Mouse (Mus musculus) forebrain, embryonic 13.5 days (tissue): Measurements from ENCODE around the gene Bdkrb2. TPM values are rescaled to one million over a fixed set of nuclear protein-coding genes. Genes with fewer than 3 reads are reported as not detected.

ENCODE experiments used
- ATAC-seq: fragments of 200-750 bp; cut with Nextera tagmentation; 2 replicates; pipeline ENCODE4 v1.8.0; 2017
- H3K27ac ChIP-seq: fragments of 300-500 bp; sonication (generic); 2 replicates; pipeline ENCODE4 v1.5.1; 2015; ENCODE audit warnings: inconsistent platforms, mild to moderate bottlenecking, moderate library complexity
- H3K27me3 ChIP-seq: fragments of 300-500 bp; sonication (generic); 2 replicates; pipeline ENCODE4 v1.6.1; 2015; ENCODE audit warnings: mild to moderate bottlenecking, inconsistent platforms
- H3K36me3 ChIP-seq: fragments of 300-500 bp; sonication (generic); 2 replicates; pipeline ENCODE4 v1.6.1; 2015; ENCODE audit warnings: mild to moderate bottlenecking, inconsistent platforms; ENCODE audit not compliant: poor library complexity, severe bottlenecking
- H3K4me1 ChIP-seq: fragments of 300-500 bp; sonication (generic); 2 replicates; pipeline ENCODE4 v1.6.1; 2015; ENCODE audit warnings: inconsistent platforms
- H3K4me2 ChIP-seq: fragments of 300-500 bp; sonication (generic); 2 replicates; pipeline ENCODE4 v1.6.1; 2015; ENCODE audit warnings: inconsistent platforms, mild to moderate bottlenecking, moderate library complexity
- H3K4me3 ChIP-seq: fragments of 300-500 bp; sonication (generic); 2 replicates; pipeline ENCODE4 v1.5.1; 2015; ENCODE audit warnings: mild to moderate bottlenecking, inconsistent platforms
- H3K9ac ChIP-seq: fragments of 300-500 bp; sonication (generic); 2 replicates; pipeline ENCODE4 v1.6.1; 2015; ENCODE audit warnings: mild to moderate bottlenecking, inconsistent platforms
- H3K9me3 ChIP-seq: fragments of 300-500 bp; sonication (generic); replicated peaks from 2 replicates; pipeline ENCODE4 v1.6.1; 2016; ENCODE audit warnings: inconsistent platforms
- WGBS: fragments of 180-500 bp; shearing (Covaris S2); methylation state at CpG from one replicate; pipeline ENCODE4 v1.1.7; 2015; 5-methylcytosine and 5-hydroxymethylcytosine counted together
- polyA plus RNA-seq: library from polyadenylated mRNA; unstranded; fragments of >200 nt; fragmentation: Nextera tagmentation; extraction: Ambion mirVana; gene quantifications from 2 replicates; pipeline ENCODE4 v1.2.1, GENCODE M21; 2015

Gene Bdkrb2
- 0.21 and 0.29 TPM in 2 replicates for polyA plus RNA-seq

- Histone ChIP-seq H3K4me1 (peaks cover 17% of the 10 kb centered on the region), H3K4me2 (peak within 1 kb of the TSS; percentile 66), H3K27me3 (peaks cover 46% of the 10 kb centered on the region), H3K36me3 (no peaks in the 10 kb centered on the region), H3K9me3 (peaks cover 5% of the 10 kb centered on the region), H3K9ac (peak within 1 kb of the TSS; percentile 53), H3K4me3 (peak within 1 kb of the TSS; percentile 33), H3K27ac (no peak within 1 kb of the TSS)
- WGBS, result 1% methylated on average over 25 of the region's 25 CpGs
- ATAC-seq, result peak; percentile 41; the same call in 1 of the 2 replicates
Measured at GRCm38 (mm10) chr12:105562936-105563680, at the start of gene Bdkrb2. Gene Bdkrb2, plus strand, starts transcription at chr12:105563226.

GRCm38 (mm10) chr12:105514111-105514510 lies 48.9 kb upstream of the Bdkrb2 start:
- no peak for ATAC-seq
- H3K36me3 ChIP-seq, result no peaks in the 10 kb centered on the region
- H3K9ac ChIP-seq, result no peak overlapping the region
- H3K27me3 ChIP-seq, result no peaks in the 10 kb centered on the region
- H3K27ac ChIP-seq, result no peak overlapping the region
- H3K9me3 ChIP-seq, result no peaks in the 10 kb centered on the region
- 89% methylated on average over 10 of the region's 10 CpGs for WGBS
- H3K4me2 ChIP-seq, result no peak overlapping the region
- no peaks in the 10 kb centered on the region for H3K4me1 ChIP-seq
- H3K4me3 ChIP-seq, result no peak overlapping the region

GRCm38 (mm10) chr12:105517026-105517675 lies 45.9 kb upstream of the Bdkrb2 start:
- no peaks in the 10 kb centered on the region for H3K36me3 ChIP-seq

GRCm38 (mm10) chr12:105519851-105520250 lies 43.2 kb upstream of the Bdkrb2 start:
- Histone ChIP-seq H3K36me3 (no peaks in the 10 kb centered on the region), H3K4me1 (no peaks in the 10 kb centered on the region), H3K27me3 (no peaks in the 10 kb centered on the region), H3K9ac (no peak overlapping the region), H3K4me2 (no peak overlapping the region), H3K27ac (no peak overlapping the region), H3K9me3 (no peaks in the 10 kb centered on the region), H3K4me3 (no peak overlapping the region)
- WGBS, result 82% methylated on average over 2 of the region's 2 CpGs
- no peak for ATAC-seq

More at GRCm38 (mm10) chr12:105517026-105517675, 45.9 kb upstream of the Bdkrb2 start:
- Histone ChIP-seq H3K4me2 (no peak overlapping the region), H3K4me1 (no peaks in the 10 kb centered on the region), H3K4me3 (no peak overlapping the region), H3K27me3 (no peaks in the 10 kb centered on the region), H3K9ac (no peak overlapping the region), H3K9me3 (no peaks in the 10 kb centered on the region), H3K27ac (no peak overlapping the region)
- no peak for ATAC-seq
- 82% methylated on average over 21 of the region's 21 CpGs for WGBS

GRCm38 (mm10) chr12:105521170-105521762 lies 41.8 kb upstream of the Bdkrb2 start:
- Histone ChIP-seq H3K4me3 (no peak overlapping the region), H3K27me3 (no peaks in the 10 kb centered on the region), H3K9me3 (no peaks in the 10 kb centered on the region), H3K4me2 (no peak overlapping the region), H3K9ac (no peak overlapping the region), H3K27ac (no peak overlapping the region), H3K4me1 (no peaks in the 10 kb centered on the region), H3K36me3 (no peaks in the 10 kb centered on the region)
- ATAC-seq, result no peak
- WGBS, result 84% methylated on average over 15 of the region's 15 CpGs

- Histone ChIP-seq H3K9me3 (no peaks in the 10 kb centered on the region), H3K9ac (no peak overlapping the region), H3K27me3 (no peaks in the 10 kb centered on the region), H3K36me3 (no peaks in the 10 kb centered on the region), H3K4me2 (no peak overlapping the region), H3K4me3 (no peak overlapping the region), H3K27ac (no peak overlapping the region), H3K4me1 (no peaks in the 10 kb centered on the region)
- WGBS, result 76% methylated on average over 2 of the region's 2 CpGs
- no peak for ATAC-seq
Measured at GRCm38 (mm10) chr12:105523737-105524136, 39.3 kb upstream of the Bdkrb2 start.

- no peaks in the 10 kb centered on the region for H3K36me3 ChIP-seq
- no peaks in the 10 kb centered on the region for H3K4me1 ChIP-seq
- no peak for ATAC-seq
- no peaks in the 10 kb centered on the region for H3K9me3 ChIP-seq
- 89% methylated on average over 3 of the region's 3 CpGs for WGBS
- no peaks in the 10 kb centered on the region for H3K27me3 ChIP-seq
- H3K4me3 ChIP-seq, result no peak overlapping the region
- H3K27ac ChIP-seq, result no peak overlapping the region
- H3K4me2 ChIP-seq, result no peak overlapping the region
- H3K9ac ChIP-seq, result no peak overlapping the region
Measured at GRCm38 (mm10) chr12:105526186-105526585, 36.8 kb upstream of the Bdkrb2 start.

- H3K4me1 ChIP-seq, result 0 out of 2 replicates have a peak, but pooled peaks cover 4% of the 10 kb centered on the region
- no peaks in the 10 kb centered on the region for H3K9me3 ChIP-seq
- no peak overlapping the region for H3K4me2 ChIP-seq
- WGBS, result 74% methylated on average over 5 of the region's 5 CpGs
- H3K27ac ChIP-seq, result no peak overlapping the region
- no peak for ATAC-seq
- no peaks in the 10 kb centered on the region for H3K36me3 ChIP-seq
- no peak overlapping the region for H3K4me3 ChIP-seq
- no peak overlapping the region for H3K9ac ChIP-seq
- no peaks in the 10 kb centered on the region for H3K27me3 ChIP-seq
Measured at GRCm38 (mm10) chr12:105526829-105527228, 36.2 kb upstream of the Bdkrb2 start.

- no peak overlapping the region for H3K9ac ChIP-seq
- no peak overlapping the region for H3K4me3 ChIP-seq
- no peaks in the 10 kb centered on the region for H3K9me3 ChIP-seq
- H3K27me3 ChIP-seq, result no peaks in the 10 kb centered on the region
- ATAC-seq, result no peak
- 0 out of 2 replicates have a peak, but pooled peaks cover 6% of the 10 kb centered on the region for H3K4me1 ChIP-seq
- no peak overlapping the region for H3K4me2 ChIP-seq
- WGBS, result 76% methylated on average over 9 of the region's 9 CpGs
- no peaks in the 10 kb centered on the region for H3K36me3 ChIP-seq
- H3K27ac ChIP-seq, result no peak overlapping the region
Measured at GRCm38 (mm10) chr12:105529545-105529944, 33.5 kb upstream of the Bdkrb2 start.

- Histone ChIP-seq H3K27ac (no peak overlapping the region), H3K27me3 (no peaks in the 10 kb centered on the region), H3K36me3 (no peaks in the 10 kb centered on the region), H3K9me3 (no peaks in the 10 kb centered on the region), H3K4me3 (no peak overlapping the region), H3K4me1 (0 out of 2 replicates have a peak, but pooled peaks cover 6% of the 10 kb centered on the region), H3K4me2 (no peak overlapping the region), H3K9ac (no peak overlapping the region)
- no peak for ATAC-seq
- WGBS, result 50% methylated on average over 8 of the region's 8 CpGs
Measured at GRCm38 (mm10) chr12:105531724-105532371, 31.2 kb upstream of the Bdkrb2 start.

GRCm38 (mm10) chr12:105534842-105535241 lies 28.2 kb upstream of the Bdkrb2 start:
- no peak overlapping the region for H3K4me3 ChIP-seq
- no peaks in the 10 kb centered on the region for H3K27me3 ChIP-seq
- no peak overlapping the region for H3K9ac ChIP-seq
- no peaks in the 10 kb centered on the region for H3K36me3 ChIP-seq
- 90% methylated on average over 4 of the region's 4 CpGs for WGBS
- ATAC-seq, result no peak
- H3K9me3 ChIP-seq, result 0 out of 2 replicates have a peak, but pooled peaks cover 5% of the 10 kb centered on the region
- no peak overlapping the region for H3K4me2 ChIP-seq
- 0 out of 2 replicates have a peak, but pooled peaks cover 6% of the 10 kb centered on the region for H3K4me1 ChIP-seq
- no peak overlapping the region for H3K27ac ChIP-seq
